Mouse (Mus musculus) urinary bladder, adult 18-20 months (tissue): ENCODE measurements around the gene B4galt5.

Experiments
- DNase-seq, 2 experiments: peaks; one replicate each; pipeline ENCODE4 v3.0.0; 2022; ENCODE audit warnings: low spot score in 2 of 2, mixed read lengths in 2 of 2

Gene B4galt5

GRCm38 (mm10) chr2:167278751-167279526 lies 70.0 kb downstream of the B4galt5 start:
- no peak for DNase-seq

- no peak for DNase-seq
Measured at GRCm38 (mm10) chr2:167278011-167278410, 71.0 kb downstream of the B4galt5 start.

- DNase-seq, result no peak
Measured at GRCm38 (mm10) chr2:167277026-167277425, 72.0 kb downstream of the B4galt5 start.

GRCm38 (mm10) chr2:167275856-167276255 lies 73.1 kb downstream of the B4galt5 start:
- peak; percentile 0 for DNase-seq

GRCm38 (mm10) chr2:167274713-167275465 lies 74.1 kb downstream of the B4galt5 start:
- DNase-seq, result peak; percentile 0

GRCm38 (mm10) chr2:167273206-167273740 lies 75.7 kb downstream of the B4galt5 start:
- DNase-seq, result peak; percentile 0 to 1

- peak in 1 of 2 experiments; percentile 0 for DNase-seq
Measured at GRCm38 (mm10) chr2:167272706-167273105, 76.3 kb downstream of the B4galt5 start.

GRCm38 (mm10) chr2:167271121-167271521 lies 77.9 kb downstream of the B4galt5 start:
- DNase-seq, result peak in 1 of 2 experiments; percentile 1

- DNase-seq, result peak in 1 of 2 experiments; percentile 0
Measured at GRCm38 (mm10) chr2:167270496-167270895, 78.5 kb downstream of the B4galt5 start.

- DNase-seq, result no peak
Measured at GRCm38 (mm10) chr2:167268721-167269120, 80.3 kb downstream of the B4galt5 start.

- DNase-seq, result no peak
Measured at GRCm38 (mm10) chr2:167268411-167268690, 80.6 kb downstream of the B4galt5 start.

GRCm38 (mm10) chr2:167267531-167268410 lies 81.2 kb downstream of the B4galt5 start:
- peak in 1 of 2 experiments; percentile 0 for DNase-seq

GRCm38 (mm10) chr2:167266231-167266630 lies 82.8 kb downstream of the B4galt5 start:
- peak in 1 of 2 experiments; percentile 0 for DNase-seq

GRCm38 (mm10) chr2:167265806-167266205 lies 83.2 kb downstream of the B4galt5 start:
- DNase-seq, result no peak

GRCm38 (mm10) chr2:167265021-167265420 lies 84.0 kb downstream of the B4galt5 start:
- no peak for DNase-seq

GRCm38 (mm10) chr2:167263931-167264330 lies 85.1 kb downstream of the B4galt5 start:
- no peak for DNase-seq

- DNase-seq, result peak in 1 of 2 experiments; percentile 84
Measured at GRCm38 (mm10) chr2:167263040-167263810, 85.8 kb downstream of the B4galt5 start.

- no peak for DNase-seq
Measured at GRCm38 (mm10) chr2:167262433-167262832, 86.5 kb downstream of the B4galt5 start.

GRCm38 (mm10) chr2:167261106-167261505 lies 87.9 kb downstream of the B4galt5 start:
- no peak for DNase-seq

GRCm38 (mm10) chr2:167257790-167258189 lies 91.2 kb downstream of the B4galt5 start:
- DNase-seq, result no peak

- DNase-seq, result no peak
Measured at GRCm38 (mm10) chr2:167254808-167255207, 94.2 kb downstream of the B4galt5 start.
